Mouse (Mus musculus): ENCODE data around the gene Taok1. TPM values are rescaled to one million over a fixed set of nuclear protein-coding genes. Genes with fewer than 3 reads are reported as not detected.
A peak's percentile ranks its signal among the peaks of the same experiment; 100 is the strongest.
"Not testable (repeated sequence)": the region's sequence is repeated elsewhere in the genome, so short reads cannot be mapped to it uniquely, and the experiment has no call there.

The Taok1 gene
- polyA plus RNA-seq, 2 experiments from 2014 or later, result 15.0 to 19.8 TPM

DNA sequence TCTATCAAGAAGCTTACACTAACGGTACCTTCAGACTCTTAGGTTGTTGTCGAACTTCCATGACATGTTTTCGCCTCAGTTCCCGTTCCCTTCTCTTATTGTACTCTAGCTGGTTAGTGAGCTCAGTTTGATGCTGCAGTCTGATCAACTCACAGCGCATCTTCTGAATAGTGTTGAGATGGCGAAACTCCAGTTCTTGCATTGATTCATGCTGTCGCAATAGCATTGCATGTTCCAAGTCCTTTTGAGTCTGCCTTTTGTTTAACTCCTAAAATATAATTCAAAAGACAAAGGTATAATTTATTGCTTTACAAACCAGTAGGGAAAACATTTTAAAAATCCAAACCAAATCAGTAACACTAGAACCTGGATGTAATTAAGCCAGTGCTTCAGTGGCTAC is 62.4 kb downstream of the Taok1 start:
- no peak for ATAC-seq

DNA sequence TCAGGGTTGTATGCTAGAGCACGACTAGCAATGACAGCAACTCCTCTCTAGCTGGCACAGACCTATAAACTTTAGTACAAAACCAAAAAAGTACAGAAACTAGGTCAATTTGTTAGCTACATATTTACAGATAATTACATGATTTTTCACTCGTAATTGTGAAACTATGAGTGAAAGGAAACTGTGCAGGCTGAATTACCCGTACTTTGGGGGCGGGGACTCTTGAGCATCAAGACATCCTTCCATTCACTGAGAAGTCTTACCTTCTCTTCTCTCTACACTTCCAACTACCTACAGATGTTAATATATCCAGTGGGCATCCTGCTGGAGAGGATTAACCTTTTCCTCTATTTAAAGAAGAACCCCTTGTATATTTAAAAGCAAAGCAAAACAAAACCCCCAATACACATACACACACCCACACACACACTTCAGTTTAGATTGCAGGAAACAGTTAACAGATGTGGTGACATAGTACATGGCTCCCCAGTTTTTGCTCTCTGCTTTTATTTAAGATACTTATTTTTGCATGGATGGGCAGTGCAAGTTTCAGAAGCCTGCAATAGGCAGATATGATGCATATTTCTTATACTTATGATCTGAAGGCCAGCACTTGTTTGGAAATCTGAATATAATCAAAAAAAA is 75.3 kb downstream of the Taok1 start:
- peak; percentile 59 for ATAC-seq

DNA sequence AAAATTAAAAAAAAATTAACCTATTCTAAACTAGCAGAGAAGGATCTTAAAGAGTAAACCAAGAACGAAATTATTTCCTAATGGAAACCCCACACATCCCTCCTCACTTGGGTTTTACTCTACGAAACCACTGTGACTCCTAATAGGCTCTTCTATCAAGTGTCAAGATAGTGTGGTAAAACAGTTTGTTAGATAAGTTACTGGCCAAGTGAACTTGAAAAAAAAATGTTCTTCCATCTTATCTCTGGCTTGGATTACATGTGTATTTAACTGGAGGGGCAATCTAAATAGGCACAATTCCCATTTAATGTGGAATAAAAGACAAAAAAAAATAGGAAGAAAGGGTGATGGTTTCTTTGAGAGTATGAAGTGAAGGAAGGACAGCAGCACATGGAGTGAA is 76.8 kb downstream of the Taok1 start:
- no peak for ATAC-seq

DNA sequence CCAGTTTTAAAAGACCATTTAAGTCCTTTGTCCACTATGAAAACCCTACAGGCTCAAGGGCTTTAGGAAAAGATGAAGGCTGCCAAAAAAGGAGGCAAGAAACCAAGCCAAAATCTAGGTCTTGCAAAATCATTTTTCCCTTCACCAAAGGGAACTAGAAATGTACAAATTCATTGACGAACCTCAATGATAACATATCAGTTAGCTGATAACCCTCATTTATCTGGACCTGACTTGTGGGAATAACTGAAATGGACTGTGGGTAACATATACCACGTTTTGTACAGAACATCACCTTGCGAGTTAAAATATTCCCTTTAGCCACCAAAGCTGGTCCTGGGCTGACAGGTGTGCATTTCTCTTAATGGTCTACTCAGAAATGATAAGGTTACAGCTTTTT is 78.0 kb downstream of the Taok1 start:
- no peak for ATAC-seq

DNA sequence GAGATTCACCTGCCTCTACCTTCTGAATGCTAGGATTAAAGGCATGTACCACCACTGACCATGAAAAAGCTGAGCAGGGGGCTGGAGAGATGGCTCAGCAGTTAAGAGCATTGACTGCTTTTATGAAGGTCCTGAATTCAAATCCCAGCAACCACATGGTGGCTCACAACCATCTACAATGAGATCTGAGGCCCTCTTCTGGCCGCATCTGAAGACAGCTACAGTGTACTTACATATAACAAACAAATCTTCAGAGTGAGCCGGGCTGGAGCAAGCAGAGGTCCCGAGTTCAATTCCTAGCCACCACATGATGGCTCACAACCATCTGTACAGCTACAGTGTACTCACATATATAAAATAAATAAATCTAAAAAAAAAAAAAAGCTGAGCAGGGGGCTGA is 79.2 kb downstream of the Taok1 start:
- ATAC-seq, result not testable (repeated sequence)

DNA sequence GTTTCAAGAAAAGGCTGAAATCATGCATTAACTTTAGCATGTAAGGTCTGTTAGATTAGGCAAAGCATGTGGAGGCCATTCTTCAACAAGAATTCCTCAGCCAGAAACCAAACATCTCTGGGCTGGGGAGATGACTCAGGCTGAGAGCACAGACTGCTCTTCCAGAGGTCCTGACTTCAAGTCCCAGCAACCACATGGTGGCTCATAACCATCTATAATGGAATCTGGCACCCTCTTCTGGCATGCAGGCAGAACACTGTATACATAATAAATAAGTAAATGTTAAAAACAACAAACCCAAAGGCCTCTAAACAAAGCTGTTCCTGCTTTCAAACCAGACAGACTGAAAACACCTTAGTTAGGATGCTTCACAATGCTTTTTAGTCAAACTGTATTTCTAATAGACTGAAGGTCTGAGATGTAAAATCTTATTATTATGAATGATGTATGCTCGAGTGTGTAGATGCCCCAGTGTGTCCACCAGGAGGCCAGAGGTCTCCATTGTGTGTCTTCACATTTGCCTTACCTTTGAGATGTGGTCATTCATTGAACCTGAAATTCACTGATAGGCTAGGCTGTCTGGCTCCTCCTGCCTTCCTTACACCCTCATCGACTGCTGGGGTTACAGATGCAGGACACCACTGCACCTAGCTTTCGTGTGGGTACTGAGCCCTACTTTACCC is 81.7 kb downstream of the Taok1 start:
- no peak for ATAC-seq

DNA sequence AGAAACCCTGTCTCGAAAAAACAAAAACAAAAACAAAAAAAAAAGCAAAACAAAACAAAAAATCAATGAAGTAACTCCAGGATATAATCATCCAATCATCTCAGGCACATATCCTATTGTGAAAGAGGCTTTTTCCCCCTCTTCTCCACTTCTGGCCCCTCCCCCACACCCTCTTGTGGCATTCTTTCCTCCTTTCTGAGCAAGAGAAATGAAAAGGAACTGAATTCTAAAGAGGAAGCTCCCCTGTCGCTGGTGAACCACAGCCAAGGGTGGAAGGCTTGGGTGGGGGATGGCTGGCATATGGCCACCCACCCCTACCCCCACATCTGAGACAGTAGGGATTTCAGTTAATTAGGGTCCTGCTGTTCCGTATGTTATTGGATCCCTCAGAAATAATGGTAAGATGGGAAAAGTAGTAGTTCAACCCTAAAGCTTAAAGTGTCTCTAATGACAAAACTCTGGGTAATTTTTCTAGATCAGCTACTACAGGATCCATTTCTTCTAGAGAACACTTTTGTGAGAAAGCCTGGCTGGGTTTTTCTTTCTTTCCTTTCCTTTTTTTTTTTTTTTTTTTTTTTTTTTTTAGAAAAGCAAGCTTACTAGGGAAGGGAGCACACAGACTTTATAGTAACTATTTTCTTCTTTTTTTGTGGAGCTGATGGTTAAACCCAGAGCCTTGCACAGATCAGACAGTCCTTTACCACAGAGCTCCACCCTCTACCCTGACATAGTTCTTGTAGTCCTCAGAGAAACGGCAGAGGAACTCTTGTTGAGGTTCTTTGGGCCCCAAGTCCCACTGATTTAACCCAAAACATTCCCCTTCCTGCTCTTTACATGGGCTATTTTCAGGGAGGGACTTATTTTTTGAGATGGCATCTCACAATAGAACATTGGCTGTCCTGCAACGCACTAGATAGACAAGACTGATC is 86.8 kb downstream of the Taok1 start:
- no peak for ATAC-seq

DNA sequence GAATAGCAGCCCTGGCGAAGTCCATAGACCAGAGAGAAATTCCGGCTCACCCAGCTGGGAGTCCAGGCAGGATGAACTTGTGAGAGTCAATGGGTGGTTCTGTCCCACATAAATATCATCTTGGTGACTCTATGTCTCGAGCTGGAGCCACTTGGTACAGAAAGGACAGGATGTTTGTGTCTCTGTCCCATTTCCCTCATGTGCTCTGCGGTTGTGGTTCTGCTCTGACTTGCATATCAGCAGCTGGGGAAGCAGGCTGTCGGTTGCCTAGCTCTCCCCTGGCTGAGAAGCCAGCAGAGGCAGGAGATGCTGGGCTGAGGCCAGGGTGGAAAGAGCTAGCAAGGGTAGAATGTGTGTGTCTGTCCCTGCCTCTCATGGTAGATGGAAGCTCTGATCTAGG is 88.6 kb downstream of the Taok1 start, which contains the start of gene Gm10392:
Gm10392 (minus strand) TSS at position 156 of the 400 bp plus-strand sequence.
- ATAC-seq, result peak; percentile 91

DNA sequence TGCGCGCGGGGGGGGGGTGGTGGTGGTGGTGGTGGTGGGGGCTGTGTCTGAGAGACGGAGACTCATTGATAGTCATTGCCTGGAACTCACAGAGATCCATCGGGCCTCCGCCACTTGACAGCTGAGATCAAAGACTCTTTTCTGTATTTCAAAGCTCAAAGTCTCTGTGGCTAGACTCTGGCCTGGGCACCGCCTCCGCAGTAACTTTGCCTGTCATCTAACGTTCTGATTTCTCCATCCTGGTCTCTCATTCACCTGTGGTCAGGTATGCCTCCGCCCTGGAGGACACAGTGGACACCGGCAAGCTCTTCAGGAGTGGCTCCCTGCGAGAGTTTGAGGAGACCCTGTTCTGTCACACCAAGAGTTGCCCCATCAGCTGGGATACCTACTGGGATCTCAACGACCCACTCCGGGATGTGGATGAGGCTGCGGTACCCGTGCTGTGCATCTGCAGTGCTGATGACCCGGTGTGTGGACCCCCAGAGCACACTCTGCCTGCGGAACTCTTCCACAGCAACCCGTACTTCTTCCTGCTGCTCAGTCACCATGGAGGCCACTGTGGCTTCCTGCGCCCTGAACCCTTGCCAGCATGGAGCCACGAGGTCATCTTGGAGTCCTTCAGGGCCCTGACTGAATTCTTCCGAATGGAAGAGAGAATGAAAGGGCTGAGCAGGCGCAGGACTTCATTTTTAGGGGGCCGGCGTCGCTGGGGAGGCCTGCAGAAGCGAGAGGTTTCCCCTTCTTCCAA is 89.4 kb downstream of the Taok1 start:
- no peak for ATAC-seq

DNA sequence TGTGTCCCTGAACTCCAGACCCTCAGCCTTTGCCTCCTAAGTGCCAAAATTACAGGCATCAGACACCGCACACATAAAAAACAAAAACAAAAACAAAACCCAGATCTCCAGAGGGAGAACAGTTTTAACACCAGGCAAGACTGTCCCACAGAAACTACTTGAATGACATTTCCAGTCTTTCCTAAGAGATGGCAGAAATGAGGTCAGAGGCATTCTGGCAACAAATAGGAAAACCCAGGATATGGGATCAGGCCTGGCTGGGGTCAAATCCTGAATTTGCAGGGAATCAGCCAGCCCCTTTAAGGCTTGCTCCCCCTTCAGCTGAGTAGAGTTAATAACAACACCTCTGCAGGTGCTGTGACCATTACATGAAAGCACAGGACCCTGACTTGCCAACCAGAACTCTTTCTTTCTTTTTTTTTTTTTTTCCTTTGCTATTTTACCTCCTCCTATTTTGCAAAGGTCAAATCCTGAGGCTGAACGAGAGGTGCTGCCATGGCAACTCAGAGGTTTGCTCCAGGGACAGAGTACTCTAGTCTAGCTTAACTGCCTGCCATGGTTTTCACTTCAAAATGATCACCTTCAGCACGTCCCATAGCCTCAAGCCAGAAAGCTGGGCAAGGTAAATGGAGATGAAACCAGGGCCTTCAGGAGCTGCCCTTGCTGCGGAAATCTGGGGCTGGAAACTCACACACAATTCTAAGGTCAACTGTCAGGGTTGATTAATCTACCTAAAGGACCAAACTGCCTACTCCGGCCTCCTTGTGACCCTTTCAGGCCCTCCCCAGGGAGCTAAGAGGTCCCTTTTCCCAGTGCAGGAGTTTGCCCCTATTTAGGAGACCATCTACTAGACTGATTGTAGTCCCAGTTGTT is 90.8 kb downstream of the Taok1 start:
- ATAC-seq, result no peak

DNA sequence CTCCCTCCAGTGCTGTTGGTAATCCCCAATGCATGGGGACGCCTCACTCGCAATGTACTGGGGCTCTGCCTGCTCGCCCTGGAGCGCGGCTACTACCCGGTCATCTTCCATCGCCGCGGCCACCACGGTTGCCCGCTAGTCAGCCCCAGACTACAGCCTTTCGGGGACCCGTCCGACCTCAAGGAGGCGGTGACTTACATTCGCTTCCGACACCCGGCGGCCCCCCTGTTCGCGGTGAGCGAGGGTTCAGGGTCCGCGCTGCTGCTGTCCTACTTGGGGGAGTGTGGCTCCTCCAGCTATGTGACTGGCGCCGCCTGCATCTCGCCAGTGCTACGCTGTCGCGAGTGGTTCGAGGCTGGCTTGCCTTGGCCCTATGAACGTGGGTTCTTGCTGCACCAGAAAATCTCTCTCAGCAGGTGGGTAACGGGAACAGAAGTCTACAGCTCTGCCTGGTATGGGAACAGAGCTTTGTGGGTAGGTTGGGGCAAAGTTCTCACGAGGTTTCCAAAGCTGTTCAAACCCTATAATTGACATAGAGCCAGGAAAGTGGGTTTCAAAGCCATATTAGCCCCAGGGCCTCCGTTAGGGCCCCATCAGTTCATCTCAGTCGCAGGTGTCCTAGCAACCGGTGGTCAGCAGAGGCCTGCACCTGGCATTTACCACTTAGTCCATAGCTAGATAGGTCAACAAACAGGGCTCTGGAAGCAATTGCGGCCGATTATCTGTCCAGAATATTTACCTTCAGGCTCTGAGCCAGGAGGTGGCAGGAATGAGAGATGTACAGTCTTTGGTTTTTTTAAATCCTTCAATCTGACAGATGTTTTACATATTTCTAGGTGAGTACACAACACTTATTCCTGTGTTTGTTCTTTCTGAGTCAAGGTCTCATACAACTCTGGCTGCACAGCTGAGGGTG is 91.7 kb downstream of the Taok1 start, which contains the start of gene Trp53i13:
Trp53i13 (minus strand) TSS at position 344 of the 916 bp plus-strand sequence.
- ATAC-seq, result no peak

DNA sequence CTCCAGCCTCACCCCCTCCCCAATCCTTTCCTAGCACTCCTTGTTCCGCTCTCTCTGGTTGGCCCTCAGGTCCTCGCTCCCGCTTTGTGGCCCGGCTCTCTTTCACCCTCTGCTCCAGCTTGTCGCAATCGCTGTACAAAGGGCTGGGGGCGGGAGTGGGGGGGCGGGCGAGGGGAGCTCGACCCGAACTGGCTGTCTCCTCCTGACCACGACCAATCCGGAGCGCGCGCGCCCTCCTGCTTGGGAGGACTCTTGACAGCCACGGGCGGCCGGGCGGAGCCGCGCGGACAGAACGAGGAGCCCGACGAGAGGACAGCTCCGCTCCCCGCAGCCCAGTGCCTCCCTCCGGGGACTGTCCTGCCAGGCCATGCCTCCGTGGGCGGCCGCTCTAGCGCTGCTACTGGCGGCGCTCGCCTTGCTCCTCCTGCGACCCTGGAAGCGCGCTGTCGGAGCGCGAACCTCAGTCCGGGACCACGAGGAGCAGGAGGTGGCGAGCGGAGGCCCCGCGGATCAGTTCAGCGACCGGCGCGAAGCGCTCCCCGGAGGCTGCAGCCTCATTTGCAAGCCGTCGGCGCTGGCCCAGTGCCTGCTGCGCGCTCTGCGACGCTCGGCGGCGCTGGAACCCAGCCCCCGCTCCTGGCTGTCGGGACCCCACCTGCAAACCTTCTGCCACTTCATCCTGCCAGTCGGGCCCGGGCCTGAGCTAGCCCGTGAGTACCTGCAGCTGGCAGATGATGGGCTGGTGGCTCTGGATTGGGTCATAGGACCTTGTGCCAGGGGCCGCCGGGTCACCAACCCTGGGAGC is 92.6 kb downstream of the Taok1 start, which contains the start of gene Abhd15:
Abhd15 (plus strand) TSS at position 290 of the 805 bp plus-strand sequence.
- no peak for ATAC-seq

DNA sequence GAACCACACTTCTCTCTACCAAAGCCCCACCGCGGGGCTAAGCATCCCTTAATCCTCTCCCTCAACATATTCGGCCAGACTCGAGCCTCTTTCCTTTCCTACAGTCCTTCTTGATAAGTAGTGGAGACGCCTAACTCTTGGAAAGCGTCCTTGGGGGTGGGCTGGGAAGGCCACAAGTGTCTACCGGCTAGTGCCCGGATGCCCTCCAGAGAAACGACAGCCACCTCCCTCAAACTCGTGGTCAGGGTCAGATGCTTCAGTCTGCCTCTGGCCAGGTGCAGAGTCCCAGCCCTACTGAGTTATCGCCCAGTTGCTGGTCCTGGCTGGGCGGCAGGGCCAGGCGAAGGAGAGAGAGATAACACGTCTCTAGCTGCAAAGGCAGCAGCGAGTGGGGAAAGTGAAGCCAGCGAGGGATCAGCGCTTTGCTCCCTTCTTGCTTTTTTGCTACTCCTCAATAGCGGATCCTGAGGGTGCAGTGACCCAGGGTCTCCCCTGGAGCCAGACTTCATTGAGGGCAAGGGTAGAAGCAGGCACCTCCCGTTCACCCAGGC is 93.3 kb downstream of the Taok1 start:
- no peak for ATAC-seq

DNA sequence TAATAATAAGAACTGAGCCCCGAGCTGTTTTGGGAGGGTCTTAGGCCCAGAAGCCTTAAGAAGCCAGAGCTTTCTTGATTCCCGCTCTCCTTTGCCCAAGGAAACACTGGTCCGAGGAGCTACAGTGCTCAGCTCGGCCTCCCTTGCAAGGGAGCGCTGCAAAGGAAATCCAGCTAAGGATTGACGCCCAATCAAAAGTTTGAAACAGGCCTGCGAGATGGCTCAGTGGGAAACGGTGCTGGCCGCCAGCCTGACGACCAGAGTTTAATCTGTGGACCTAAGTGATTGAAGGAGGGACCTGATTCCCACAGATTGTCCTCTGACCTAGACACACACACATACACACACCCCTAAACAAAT is 93.8 kb downstream of the Taok1 start:
- ATAC-seq, result no peak

DNA sequence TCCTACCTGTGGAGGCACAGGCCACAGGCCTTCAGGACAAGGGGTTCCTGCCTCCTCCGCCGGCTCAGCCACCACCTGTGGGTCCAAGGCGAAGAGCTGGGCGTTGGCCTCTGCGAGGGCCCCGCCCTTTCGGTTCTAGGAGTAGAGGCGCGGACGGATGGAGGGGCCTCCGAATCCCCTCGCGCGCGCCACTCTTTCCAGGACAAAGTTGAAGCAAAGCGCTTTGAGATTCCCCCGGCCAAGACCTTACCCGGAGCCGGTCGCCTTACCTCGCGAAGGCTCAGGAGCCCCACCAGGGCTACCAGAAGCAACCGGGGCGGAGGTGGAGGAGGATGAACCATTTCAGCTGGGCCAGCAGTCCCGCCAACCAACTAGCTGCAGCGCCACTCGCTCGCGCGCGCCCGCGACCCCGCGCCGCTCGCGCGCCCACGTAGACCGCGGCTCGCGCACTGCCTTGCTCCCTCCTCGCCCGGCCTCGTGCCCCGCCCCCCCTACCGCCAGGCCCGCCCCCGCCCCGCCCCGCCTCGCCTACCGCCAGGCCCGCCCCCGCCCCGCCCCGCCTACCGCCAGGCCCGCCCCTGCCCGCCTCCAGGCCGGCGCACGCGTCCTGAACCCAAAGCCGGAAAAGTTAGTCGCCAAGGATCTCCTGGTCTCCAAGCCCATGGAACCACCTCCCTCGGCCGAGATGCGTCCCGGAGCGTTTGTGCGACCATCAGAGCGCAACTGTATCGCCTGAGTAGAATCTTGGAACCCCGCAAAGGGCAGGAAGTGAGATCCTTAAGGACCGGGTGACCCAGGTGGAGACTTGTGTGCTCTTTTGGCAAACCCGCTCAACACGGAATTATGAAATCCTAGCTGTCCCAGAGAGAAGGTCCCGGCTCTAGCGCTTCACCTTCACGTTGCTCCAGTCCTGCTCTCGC is 94.5 kb downstream of the Taok1 start:
- peak; percentile 80 for ATAC-seq

DNA sequence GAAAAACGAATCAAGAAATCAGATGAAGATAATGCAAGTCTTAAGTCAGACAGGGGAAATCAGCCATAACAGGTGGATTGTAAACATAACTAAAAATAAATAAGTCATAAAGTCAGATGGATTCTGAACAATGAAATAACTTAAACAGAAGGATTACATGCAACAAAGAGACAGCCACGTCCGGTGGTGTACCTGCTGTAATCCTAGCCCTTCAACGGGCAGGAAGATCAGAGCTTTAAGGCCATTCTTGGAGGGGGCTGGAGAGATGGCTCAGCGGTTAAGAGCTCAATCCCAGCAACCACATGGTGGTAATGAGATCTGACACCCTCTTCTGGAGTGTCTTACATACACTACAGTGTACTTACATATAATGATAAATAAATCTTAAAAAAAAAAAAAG is 96.3 kb downstream of the Taok1 start:
- no peak for ATAC-seq

DNA sequence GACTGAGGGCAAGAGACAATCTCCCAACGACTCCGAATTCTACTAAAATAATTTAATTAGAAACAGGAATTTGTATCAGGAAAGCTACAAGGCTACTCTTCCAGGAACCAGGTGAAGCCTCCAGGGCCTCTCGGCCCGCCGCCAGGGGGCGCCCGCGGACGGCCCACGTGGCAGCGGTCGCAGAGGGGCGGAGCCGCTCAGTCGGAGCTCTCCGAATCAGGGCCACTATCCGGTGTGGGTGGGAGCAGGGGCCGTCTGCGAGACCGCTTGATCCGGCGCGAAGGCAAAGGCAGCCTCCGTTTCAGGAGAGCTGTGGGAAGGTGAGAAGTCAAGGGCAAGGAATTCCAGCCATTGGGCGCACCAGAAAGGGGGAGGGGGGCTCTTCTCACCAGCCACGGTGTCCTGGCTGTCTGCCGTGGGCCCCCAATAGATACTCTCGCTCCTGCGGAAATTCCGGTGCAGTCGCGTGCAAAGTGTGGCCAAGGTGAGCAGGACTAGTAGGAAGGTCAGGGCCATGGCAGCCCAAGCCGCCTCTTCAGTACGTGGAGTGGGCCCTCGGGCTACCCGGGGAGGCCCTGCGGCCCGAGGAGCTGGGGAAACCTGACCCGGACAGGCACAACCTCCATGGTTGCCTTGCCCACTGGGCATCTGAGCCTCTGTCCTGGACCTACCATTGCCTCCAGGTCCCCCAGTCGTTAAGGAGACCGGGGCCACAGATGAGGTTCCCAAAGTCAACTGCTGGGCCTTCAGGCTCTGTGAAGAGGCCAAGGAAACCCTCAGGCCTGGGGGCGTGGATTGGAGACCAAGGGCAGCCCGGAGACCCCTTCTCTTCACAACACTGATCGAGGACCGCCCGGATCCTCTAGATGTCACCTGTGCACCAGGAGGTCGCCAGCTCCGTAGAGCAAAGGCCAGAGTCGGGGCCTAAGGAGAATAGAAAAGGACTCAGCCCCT is 99.3 kb downstream of the Taok1 start:
- peak; percentile 80 for ATAC-seq
